Mouse (Mus musculus) right cerebral cortex, postnatal 10 days (tissue): ENCODE results near the gene Carmil2.
A peak's percentile ranks its signal among the peaks of the same experiment; 100 is the strongest.

Experiments used
- DNase-seq, 2 experiments: peaks; one replicate each; pipeline ENCODE4 v3.0.0; 2021; ENCODE audit warnings: low spot score in 2 of 2

Carmil2 gene

GRCm38 (mm10) chr8:105695080-105695780, 9.2 kb downstream of the Carmil2 start:
- peak in 1 of 2 experiments; percentile 33 for DNase-seq

- DNase-seq: peak in 1 of 2 experiments; percentile 30
Observed at GRCm38 (mm10) chr8:105697196-105697780, 11.2 kb downstream of the Carmil2 start.

- no peak for DNase-seq
Observed at GRCm38 (mm10) chr8:105698734-105699133, 12.7 kb downstream of the Carmil2 start.

GRCm38 (mm10) chr8:105699488-105700215, 13.6 kb downstream of the Carmil2 start:
- DNase-seq: peak in 1 of 2 experiments; percentile 25

GRCm38 (mm10) chr8:105700566-105700965, 14.5 kb downstream of the Carmil2 start:
- peak; percentile 68 to 80 for DNase-seq

GRCm38 (mm10) chr8:105700966-105701824, 15.1 kb downstream of the Carmil2 start, which contains the start of the genes Acd and Pard6a:
Acd (minus strand) TSS chr8:105701102.
Pard6a (plus strand) TSS chr8:105701148.
- peak; percentile 96 to 97 for DNase-seq

- DNase-seq: no peak
Observed at GRCm38 (mm10) chr8:105702001-105702401, 15.9 kb downstream of the Carmil2 start.

GRCm38 (mm10) chr8:105702731-105703415, 16.8 kb downstream of the Carmil2 start:
- DNase-seq: peak in 1 of 2 experiments; percentile 30

GRCm38 (mm10) chr8:105704146-105704812, 18.2 kb downstream of the Carmil2 start:
- DNase-seq: peak in 1 of 2 experiments; percentile 34

GRCm38 (mm10) chr8:105704955-105705354, 18.9 kb downstream of the Carmil2 start:
- no peak for DNase-seq

GRCm38 (mm10) chr8:105706426-105706825, 20.4 kb downstream of the Carmil2 start:
- DNase-seq: no peak

- peak; percentile 94 to 95 for DNase-seq
Observed at GRCm38 (mm10) chr8:105707498-105708403, 21.7 kb downstream of the Carmil2 start, which contains the start of the genes 4933405L10Rik and Enkd1. 4933405L10Rik (plus strand) TSS chr8:105707655. Enkd1 (minus strand) TSS chr8:105708210.

GRCm38 (mm10) chr8:105708675-105709074, 22.6 kb downstream of the Carmil2 start:
- DNase-seq: no peak

- DNase-seq: no peak
Observed at GRCm38 (mm10) chr8:105709317-105709716, 23.2 kb downstream of the Carmil2 start.

- DNase-seq: no peak
Observed at GRCm38 (mm10) chr8:105712286-105712685, 26.2 kb downstream of the Carmil2 start.

GRCm38 (mm10) chr8:105714139-105714538, 28.1 kb downstream of the Carmil2 start:
- DNase-seq: peak in 1 of 2 experiments; percentile 88

GRCm38 (mm10) chr8:105715042-105715441, 29.0 kb downstream of the Carmil2 start:
- DNase-seq: no peak

GRCm38 (mm10) chr8:105716302-105716945, 30.4 kb downstream of the Carmil2 start:
- no peak for DNase-seq

- no peak for DNase-seq
Observed at GRCm38 (mm10) chr8:105719637-105720036, 33.6 kb downstream of the Carmil2 start.
